Mouse (Mus musculus): ENCODE results near the gene Adipoq. TPM values are rescaled to one million over a fixed set of nuclear protein-coding genes. Genes with fewer than 3 reads are reported as not detected.

Adipoq gene
- polyA plus RNA-seq, 1 experiment from 2014 or later = not detected

GRCm38 (mm10) chr16:23187983-23188382, 41.6 kb downstream of the Adipoq start:
- no peak overlapping the region for H3K9ac ChIP-seq (ENCODE audit: low read depth, low read length)
- WGBS = 80% methylated on average over 7 of the region's 7 CpGs
- H3K27me3 ChIP-seq (ENCODE audit: control insufficient read depth, insufficient read depth, low read length) = no peaks in the 10 kb centered on the region
- DNase-seq (ENCODE audit: low spot score) (no peak), ATAC-seq (ENCODE audit: low FRiP score) (no peak)
- no peak overlapping the region for H3K27ac ChIP-seq (ENCODE audit: low read depth, low read length)
- no peaks in the 10 kb centered on the region for H3K36me3 ChIP-seq (ENCODE audit: control insufficient read depth, insufficient read depth, low read length)
- no peaks in the 10 kb centered on the region for H3K9me3 ChIP-seq (ENCODE audit: control insufficient read depth, low read length)
- no peaks in the 10 kb centered on the region for H3K4me1 ChIP-seq (replicated peaks; ENCODE audit: control insufficient read depth, insufficient read depth, low read length)
- H3K4me2 ChIP-seq (replicated peaks; ENCODE audit: low read depth, low read length) = no peak overlapping the region
- no peak overlapping the region for H3K4me3 ChIP-seq (ENCODE audit: low read depth, low read length)

GRCm38 (mm10) chr16:23189612-23190011, 43.3 kb downstream of the Adipoq start:
- Histone ChIP-seq H3K9ac (ENCODE audit: low read depth, low read length) (no peak overlapping the region), H3K27ac (ENCODE audit: low read depth, low read length) (no peak overlapping the region), H3K4me2 (replicated peaks; ENCODE audit: low read depth, low read length) (no peak overlapping the region), H3K4me1 (replicated peaks; ENCODE audit: control insufficient read depth, insufficient read depth, low read length) (no peaks in the 10 kb centered on the region), H3K27me3 (ENCODE audit: control insufficient read depth, insufficient read depth, low read length) (no peaks in the 10 kb centered on the region), H3K4me3 (ENCODE audit: low read depth, low read length) (no peak overlapping the region), H3K36me3 (ENCODE audit: control insufficient read depth, insufficient read depth, low read length) (no peaks in the 10 kb centered on the region), H3K9me3 (ENCODE audit: control insufficient read depth, low read length) (no peaks in the 10 kb centered on the region)
- DNase-seq (ENCODE audit: low spot score) (no peak), ATAC-seq (ENCODE audit: low FRiP score) (no peak)
- 88% methylated on average over 1 of the region's 1 CpGs for WGBS

GRCm38 (mm10) chr16:23191560-23192242, 45.4 kb downstream of the Adipoq start:
- no peak overlapping the region for H3K4me2 ChIP-seq (replicated peaks; ENCODE audit: low read depth, low read length)
- DNase-seq (ENCODE audit: low spot score) (no peak), ATAC-seq (ENCODE audit: low FRiP score) (no peak)
- H3K9me3 ChIP-seq (ENCODE audit: control insufficient read depth, low read length) = no peaks in the 10 kb centered on the region
- H3K36me3 ChIP-seq (ENCODE audit: control insufficient read depth, insufficient read depth, low read length) = no peaks in the 10 kb centered on the region
- 88% methylated on average over 9 of the region's 9 CpGs for WGBS
- no peak overlapping the region for H3K4me3 ChIP-seq (ENCODE audit: low read depth, low read length)
- H3K27ac ChIP-seq (ENCODE audit: low read depth, low read length) = no peak overlapping the region
- no peaks in the 10 kb centered on the region for H3K4me1 ChIP-seq (replicated peaks; ENCODE audit: control insufficient read depth, insufficient read depth, low read length)
- no peaks in the 10 kb centered on the region for H3K27me3 ChIP-seq (ENCODE audit: control insufficient read depth, insufficient read depth, low read length)
- no peak overlapping the region for H3K9ac ChIP-seq (ENCODE audit: low read depth, low read length)

- no peaks in the 10 kb centered on the region for H3K36me3 ChIP-seq (ENCODE audit: control insufficient read depth, insufficient read depth, low read length)
- DNase-seq (ENCODE audit: low spot score) = no peak
- H3K4me1 ChIP-seq (replicated peaks; ENCODE audit: control insufficient read depth, insufficient read depth, low read length) = no peaks in the 10 kb centered on the region
- H3K4me3 ChIP-seq (ENCODE audit: low read depth, low read length) = no peak overlapping the region
- WGBS = 91% methylated on average over 7 of the region's 7 CpGs
- ATAC-seq (ENCODE audit: low FRiP score) = no peak
- no peaks in the 10 kb centered on the region for H3K27me3 ChIP-seq (ENCODE audit: control insufficient read depth, insufficient read depth, low read length)
- H3K27ac ChIP-seq (ENCODE audit: low read depth, low read length) = no peak overlapping the region
- H3K9ac ChIP-seq (ENCODE audit: low read depth, low read length) = no peak overlapping the region
- H3K9me3 ChIP-seq (ENCODE audit: control insufficient read depth, low read length) = no peaks in the 10 kb centered on the region
- H3K4me2 ChIP-seq (replicated peaks; ENCODE audit: low read depth, low read length) = no peak overlapping the region
Measured at GRCm38 (mm10) chr16:23195618-23196017, 49.3 kb downstream of the Adipoq start.

- Histone ChIP-seq H3K4me1 (replicated peaks; ENCODE audit: control insufficient read depth, insufficient read depth, low read length) (no peaks in the 10 kb centered on the region), H3K9me3 (ENCODE audit: control insufficient read depth, low read length) (no peaks in the 10 kb centered on the region), H3K27ac (ENCODE audit: low read depth, low read length) (no peak overlapping the region)
Measured at GRCm38 (mm10) chr16:23196296-23196695, 50.0 kb downstream of the Adipoq start.

GRCm38 (mm10) chr16:23196791-23197190, 50.5 kb downstream of the Adipoq start:
- WGBS = 94% methylated on average over 6 of the region's 6 CpGs
- Histone ChIP-seq H3K4me2 (replicated peaks; ENCODE audit: low read depth, low read length) (no peak overlapping the region), H3K27me3 (ENCODE audit: control insufficient read depth, insufficient read depth, low read length) (no peaks in the 10 kb centered on the region), H3K9ac (ENCODE audit: low read depth, low read length) (no peak overlapping the region), H3K4me3 (ENCODE audit: low read depth, low read length) (no peak overlapping the region), H3K36me3 (ENCODE audit: control insufficient read depth, insufficient read depth, low read length) (no peaks in the 10 kb centered on the region), H3K27ac (ENCODE audit: low read depth, low read length) (no peak overlapping the region), H3K9me3 (ENCODE audit: control insufficient read depth, low read length) (no peaks in the 10 kb centered on the region), H3K4me1 (replicated peaks; ENCODE audit: control insufficient read depth, insufficient read depth, low read length) (no peaks in the 10 kb centered on the region)
- DNase-seq (ENCODE audit: low spot score) (no peak), ATAC-seq (ENCODE audit: low FRiP score) (no peak)

More at GRCm38 (mm10) chr16:23196296-23196695, 50.0 kb downstream of the Adipoq start:
- Histone ChIP-seq H3K36me3 (ENCODE audit: control insufficient read depth, insufficient read depth, low read length) (no peaks in the 10 kb centered on the region), H3K4me2 (replicated peaks; ENCODE audit: low read depth, low read length) (no peak overlapping the region), H3K27me3 (ENCODE audit: control insufficient read depth, insufficient read depth, low read length) (no peaks in the 10 kb centered on the region), H3K4me3 (ENCODE audit: low read depth, low read length) (no peak overlapping the region), H3K9ac (ENCODE audit: low read depth, low read length) (no peak overlapping the region)
- ATAC-seq (ENCODE audit: low FRiP score) (no peak), DNase-seq (ENCODE audit: low spot score) (no peak)

GRCm38 (mm10) chr16:23201498-23201897, 55.2 kb downstream of the Adipoq start:
- DNase-seq (ENCODE audit: low spot score) (no peak), ATAC-seq (ENCODE audit: low FRiP score) (no peak)
- Histone ChIP-seq H3K9ac (ENCODE audit: low read depth, low read length) (no peak overlapping the region), H3K27me3 (ENCODE audit: control insufficient read depth, insufficient read depth, low read length) (no peaks in the 10 kb centered on the region), H3K9me3 (ENCODE audit: control insufficient read depth, low read length) (no peaks in the 10 kb centered on the region), H3K27ac (ENCODE audit: low read depth, low read length) (no peak overlapping the region), H3K36me3 (ENCODE audit: control insufficient read depth, insufficient read depth, low read length) (no peaks in the 10 kb centered on the region), H3K4me3 (ENCODE audit: low read depth, low read length) (no peak overlapping the region), H3K4me2 (replicated peaks; ENCODE audit: low read depth, low read length) (no peak overlapping the region), H3K4me1 (replicated peaks; ENCODE audit: control insufficient read depth, insufficient read depth, low read length) (no peaks in the 10 kb centered on the region)

Other genes starting within 250 kb of the Adipoq start
- not detected in 2 replicates for gene Fetub, start 228.2 kb upstream of the Adipoq start, polyA plus RNA-seq (2014; fragmentation: Nextera tagmentation; extraction: Ambion mirVana)
- gene Hrg, start 195.5 kb upstream of the Adipoq start, polyA plus RNA-seq (2014; fragmentation: Nextera tagmentation; extraction: Ambion mirVana) = 0.08 and 0.36 TPM in 2 replicates
- gene Kng2, start 117.1 kb upstream of the Adipoq start, polyA plus RNA-seq (2014; fragmentation: Nextera tagmentation; extraction: Ambion mirVana) = not detected in 2 replicates
- 0.10 TPM in 1 of 2 replicates, not detected in the other for gene Kng1, start 88.7 kb upstream of the Adipoq start, polyA plus RNA-seq (2014; fragmentation: Nextera tagmentation; extraction: Ambion mirVana)
- 230 and 239 TPM in 2 replicates for gene Eif4a2, start 39.1 kb upstream of the Adipoq start, polyA plus RNA-seq (2014; fragmentation: Nextera tagmentation; extraction: Ambion mirVana)
- gene Rfc4, start 18.8 kb upstream of the Adipoq start, polyA plus RNA-seq (2014; fragmentation: Nextera tagmentation; extraction: Ambion mirVana) = 182 and 192 TPM in 2 replicates
- gene St6gal1, start 78.2 kb downstream of the Adipoq start, polyA plus RNA-seq (2014; fragmentation: Nextera tagmentation; extraction: Ambion mirVana) = 32.7 and 34.1 TPM in 2 replicates